Mouse (Mus musculus): Measurements from ENCODE around the gene Fstl3. TPM values are rescaled to one million over a fixed set of nuclear protein-coding genes. Genes with fewer than 3 reads are reported as not detected.

Fstl3 gene
- total and polyA plus RNA-seq, 3 experiments = 0.05 to 0.22 TPM; not detected in 1

- Histone ChIP-seq H3K27me3 (ENCODE audit: insufficient read depth, low read length) (peaks cover 45% of the 10 kb centered on the region), H3K9me3 (replicated peaks) (0 out of 2 replicates have a peak, but pooled peaks cover 2% of the 10 kb centered on the region), H3K36me3 (replicated peaks) (no peaks in the 10 kb centered on the region), H3K4me1 (ENCODE audit: insufficient read depth, low read depth, low read length) (peaks cover 34% of the 10 kb centered on the region), H3K4me3 (ENCODE audit: low read depth, low read length) (peak overlapping the region; percentile 70)
- DNase-seq (ENCODE audit: low spot score) = no peak
- ATAC-seq (ENCODE audit: extremely low read depth, insufficient number of reproducible peaks, low FRiP score, poor library complexity, severe bottlenecking) = no peak
- no peak for TF ChIP-seq POLR2AphosphoS5 (IDR thresholded peaks at IDR 0.05; ENCODE audit: insufficient replicate concordance, low read depth, low read length)
- no peak for TF ChIP-seq GATA2 (IDR thresholded peaks at IDR 0.05; ENCODE audit: borderline replicate concordance, low read depth, low read length)
- TF ChIP-seq CTCF (IDR thresholded peaks at IDR 0.05; ENCODE audit: low read depth, low read length) = no peak
- no peak for TF ChIP-seq GATA1 (IDR thresholded peaks at IDR 0.05; ENCODE audit: borderline replicate concordance, low read length)
- TF ChIP-seq TAL1 (conservative IDR thresholded peaks at IDR 0.05; ENCODE audit: low read depth, low read length) = no peak
Observed at GRCm38 (mm10) chr10:79793738-79794490, 16.8 kb downstream of the Fstl3 start.

- DNase-seq (ENCODE audit: low spot score) (no peak), ATAC-seq (ENCODE audit: extremely low read depth, insufficient number of reproducible peaks, low FRiP score, poor library complexity, severe bottlenecking) (no peak)
- Histone ChIP-seq H3K27me3 (ENCODE audit: insufficient read depth, low read length) (peaks cover 44% of the 10 kb centered on the region), H3K4me3 (ENCODE audit: low read depth, low read length) (no peak overlapping the region), H3K9me3 (replicated peaks) (0 out of 2 replicates have a peak, but pooled peaks cover 2% of the 10 kb centered on the region), H3K36me3 (replicated peaks) (no peaks in the 10 kb centered on the region), H3K4me1 (ENCODE audit: insufficient read depth, low read depth, low read length) (peaks cover 34% of the 10 kb centered on the region)
- TF ChIP-seq TAL1 (conservative IDR thresholded peaks at IDR 0.05; ENCODE audit: low read depth, low read length) = no peak
- no peak for TF ChIP-seq CTCF (IDR thresholded peaks at IDR 0.05; ENCODE audit: low read depth, low read length)
Observed at GRCm38 (mm10) chr10:79794491-79794931, 17.4 kb downstream of the Fstl3 start.

- ATAC-seq (ENCODE audit: extremely low read depth, insufficient number of reproducible peaks, low FRiP score, poor library complexity, severe bottlenecking) (no peak), DNase-seq (ENCODE audit: low spot score) (no peak)
- H3K9me3 ChIP-seq (replicated peaks) = 0 out of 2 replicates have a peak, but pooled peaks cover 2% of the 10 kb centered on the region
- no peak for TF ChIP-seq GATA1 (IDR thresholded peaks at IDR 0.05; ENCODE audit: borderline replicate concordance, low read length)
- no peak for TF ChIP-seq CTCF (IDR thresholded peaks at IDR 0.05; ENCODE audit: low read depth, low read length)
- TF ChIP-seq POLR2AphosphoS5 (IDR thresholded peaks at IDR 0.05; ENCODE audit: insufficient replicate concordance, low read depth, low read length) = no peak
- TF ChIP-seq GATA2 (IDR thresholded peaks at IDR 0.05; ENCODE audit: borderline replicate concordance, low read depth, low read length) = no peak
- TF ChIP-seq TAL1 (conservative IDR thresholded peaks at IDR 0.05; ENCODE audit: low read depth, low read length) = no peak
- peaks cover 34% of the 10 kb centered on the region for H3K4me1 ChIP-seq (ENCODE audit: insufficient read depth, low read depth, low read length)
- no peaks in the 10 kb centered on the region for H3K36me3 ChIP-seq (replicated peaks)
- H3K4me3 ChIP-seq (ENCODE audit: low read depth, low read length) = no peak overlapping the region
- H3K27me3 ChIP-seq (ENCODE audit: insufficient read depth, low read length) = peaks cover 44% of the 10 kb centered on the region
Observed at GRCm38 (mm10) chr10:79795905-79796304, 18.8 kb downstream of the Fstl3 start.

- no peak for DNase-seq (ENCODE audit: low spot score)
- ATAC-seq (ENCODE audit: extremely low read depth, insufficient number of reproducible peaks, low FRiP score, poor library complexity, severe bottlenecking) = no peak
- no peak for TF ChIP-seq TAL1 (conservative IDR thresholded peaks at IDR 0.05; ENCODE audit: low read depth, low read length)
- TF ChIP-seq POLR2AphosphoS5 (IDR thresholded peaks at IDR 0.05; ENCODE audit: insufficient replicate concordance, low read depth, low read length) = no peak
- no peak for TF ChIP-seq GATA1 (IDR thresholded peaks at IDR 0.05; ENCODE audit: borderline replicate concordance, low read length)
- TF ChIP-seq CTCF (IDR thresholded peaks at IDR 0.05; ENCODE audit: low read depth, low read length) = no peak
- TF ChIP-seq GATA2 (IDR thresholded peaks at IDR 0.05; ENCODE audit: borderline replicate concordance, low read depth, low read length) = no peak
- no peak overlapping the region for H3K4me3 ChIP-seq (ENCODE audit: low read depth, low read length)
- H3K27me3 ChIP-seq (ENCODE audit: insufficient read depth, low read length) = peaks cover 54% of the 10 kb centered on the region
- 0 out of 2 replicates have a peak, but pooled peaks cover 2% of the 10 kb centered on the region for H3K9me3 ChIP-seq (replicated peaks)
- H3K4me1 ChIP-seq (ENCODE audit: insufficient read depth, low read depth, low read length) = peaks cover 37% of the 10 kb centered on the region
- no peaks in the 10 kb centered on the region for H3K36me3 ChIP-seq (replicated peaks)
Observed at GRCm38 (mm10) chr10:79797326-79797725, 20.3 kb downstream of the Fstl3 start.

- Histone ChIP-seq H3K9me3 (replicated peaks) (0 out of 2 replicates have a peak, but pooled peaks cover 2% of the 10 kb centered on the region), H3K36me3 (replicated peaks) (no peaks in the 10 kb centered on the region), H3K4me3 (ENCODE audit: low read depth, low read length) (no peak overlapping the region), H3K27me3 (ENCODE audit: insufficient read depth, low read length) (peaks cover 56% of the 10 kb centered on the region), H3K4me1 (ENCODE audit: insufficient read depth, low read depth, low read length) (peaks cover 34% of the 10 kb centered on the region)
- DNase-seq (ENCODE audit: low spot score) (no peak), ATAC-seq (ENCODE audit: extremely low read depth, insufficient number of reproducible peaks, low FRiP score, poor library complexity, severe bottlenecking) (peak; percentile 78)
- no peak for TF ChIP-seq POLR2AphosphoS5 (IDR thresholded peaks at IDR 0.05; ENCODE audit: insufficient replicate concordance, low read depth, low read length)
- TF ChIP-seq CTCF (IDR thresholded peaks at IDR 0.05; ENCODE audit: low read depth, low read length) = no peak
- no peak for TF ChIP-seq TAL1 (conservative IDR thresholded peaks at IDR 0.05; ENCODE audit: low read depth, low read length)
- TF ChIP-seq GATA1 (IDR thresholded peaks at IDR 0.05; ENCODE audit: borderline replicate concordance, low read length) = no peak
- no peak for TF ChIP-seq GATA2 (IDR thresholded peaks at IDR 0.05; ENCODE audit: borderline replicate concordance, low read depth, low read length)
Observed at GRCm38 (mm10) chr10:79798289-79798928, 21.3 kb downstream of the Fstl3 start.

- Histone ChIP-seq H3K9me3 (replicated peaks) (0 out of 2 replicates have a peak, but pooled peaks cover 2% of the 10 kb centered on the region), H3K27me3 (ENCODE audit: insufficient read depth, low read length) (peaks cover 53% of the 10 kb centered on the region), H3K36me3 (replicated peaks) (no peaks in the 10 kb centered on the region), H3K4me3 (ENCODE audit: low read depth, low read length) (no peak overlapping the region), H3K4me1 (ENCODE audit: insufficient read depth, low read depth, low read length) (peaks cover 25% of the 10 kb centered on the region)
- no peak for ATAC-seq (ENCODE audit: extremely low read depth, insufficient number of reproducible peaks, low FRiP score, poor library complexity, severe bottlenecking)
- no peak for DNase-seq (ENCODE audit: low spot score)
- TF ChIP-seq CTCF (IDR thresholded peaks at IDR 0.05; ENCODE audit: low read depth, low read length) (no peak), TAL1 (conservative IDR thresholded peaks at IDR 0.05; ENCODE audit: low read depth, low read length) (no peak), GATA1 (IDR thresholded peaks at IDR 0.05; ENCODE audit: borderline replicate concordance, low read length) (no peak)
Observed at GRCm38 (mm10) chr10:79800508-79800907, 23.4 kb downstream of the Fstl3 start.
